Mouse (Mus musculus) limb, embryonic 15.5 days (tissue): ENCODE measurements around the gene Ankrd45. TPM values are rescaled to one million over a fixed set of nuclear protein-coding genes. Genes with fewer than 3 reads are reported as not detected.
"Not testable (repeated sequence)": the region's sequence is repeated elsewhere in the genome, so short reads cannot be mapped to it uniquely, and the experiment has no call there.

Experiments used
- ATAC-seq: fragments of 200-750 bp; cut with Nextera tagmentation; 2 replicates; pipeline ENCODE4 v1.8.0; 2017; ENCODE audit warnings: low read depth, moderate TSS enrichment; ENCODE audit not compliant: insufficient number of reproducible peaks, low FRiP score, low TSS enrichment
- H3K27ac ChIP-seq: fragments of 300-500 bp; sonication (generic); 2 replicates; pipeline ENCODE4 v1.5.1; 2015; ENCODE audit warnings: moderate library complexity, mild to moderate bottlenecking, inconsistent platforms
- H3K27me3 ChIP-seq: fragments of 300-500 bp; sonication (generic); 2 replicates; pipeline ENCODE4 v1.6.1; 2015; ENCODE audit warnings: inconsistent platforms
- H3K36me3 ChIP-seq: fragments of 300-500 bp; sonication (generic); 2 replicates; pipeline ENCODE4 v1.6.1; 2015; ENCODE audit warnings: inconsistent platforms
- H3K4me1 ChIP-seq: fragments of 300-500 bp; sonication (generic); 2 replicates; pipeline ENCODE4 v1.6.1; 2015; ENCODE audit warnings: inconsistent platforms
- H3K4me2 ChIP-seq: fragments of 300-500 bp; sonication (generic); 2 replicates; pipeline ENCODE4 v1.6.1; 2015; ENCODE audit warnings: mild to moderate bottlenecking, inconsistent platforms
- H3K4me3 ChIP-seq: fragments of 300-500 bp; sonication (generic); 2 replicates; pipeline ENCODE4 v1.5.1; 2015; ENCODE audit warnings: mild to moderate bottlenecking, inconsistent platforms
- H3K9ac ChIP-seq: fragments of 300-500 bp; sonication (generic); 2 replicates; pipeline ENCODE4 v1.6.1; 2015; ENCODE audit warnings: inconsistent platforms
- H3K9me3 ChIP-seq: fragments of 300-500 bp; sonication (generic); 2 replicates; pipeline ENCODE4 v1.6.1; 2016; ENCODE audit warnings: inconsistent platforms
- WGBS: fragments of 180-500 bp; shearing (Covaris S2); methylation state at CpG from one replicate; pipeline ENCODE4 v1.1.7; 2015; 5-methylcytosine and 5-hydroxymethylcytosine counted together
- polyA plus RNA-seq: library from polyadenylated mRNA; unstranded; fragments of >200 nt; fragmentation: Nextera tagmentation; extraction: Ambion mirVana; gene quantifications from 2 replicates; pipeline ENCODE4 v1.2.1, GENCODE M21; 2015

Gene Ankrd45
- polyA plus RNA-seq, 1 experiment from 2014 or later, result 1.7 TPM

DNA sequence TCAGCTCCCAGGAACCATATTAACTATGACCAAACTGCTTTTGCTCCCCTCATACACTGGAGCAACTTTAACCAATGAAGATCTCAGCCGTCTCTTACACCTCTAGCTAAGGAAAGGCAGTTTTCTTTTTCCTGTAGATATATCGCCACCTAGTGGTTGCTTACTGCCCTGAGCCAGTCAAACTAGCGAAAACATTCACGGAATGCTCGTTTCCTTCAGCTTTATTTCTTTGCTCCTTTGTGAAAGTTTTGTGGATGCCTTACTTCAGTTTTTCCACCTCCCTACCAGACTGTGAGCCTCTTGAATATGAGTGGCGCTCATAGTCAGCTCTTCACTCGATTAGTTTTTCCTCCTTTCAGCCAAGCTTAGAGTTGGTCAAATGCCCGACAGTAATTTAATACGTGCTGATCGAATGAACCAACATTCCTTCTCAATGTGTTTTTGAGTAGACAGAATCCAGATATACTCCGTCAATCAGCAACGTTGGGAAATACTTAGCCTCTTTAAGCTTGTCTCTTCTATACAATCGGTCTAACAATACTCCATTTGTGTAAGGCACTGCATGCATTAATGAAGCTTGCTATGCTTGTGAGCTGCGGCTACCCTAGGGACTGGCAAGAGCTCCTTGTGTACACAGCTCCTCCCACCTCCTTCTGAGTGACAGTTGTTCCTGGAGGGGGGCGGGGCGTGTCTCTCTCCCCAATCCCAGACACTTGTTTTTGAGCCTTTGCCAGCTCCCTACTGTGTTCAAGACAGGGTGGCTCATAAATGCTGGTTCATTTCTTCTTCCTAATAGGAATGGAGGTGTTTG is 53.3 kb downstream of the Ankrd45 start:
- H3K27me3 ChIP-seq, result 0 out of 2 replicates have a peak, but pooled peaks cover 3% of the 10 kb centered on the region
- H3K4me2 ChIP-seq, result peak overlapping the region; percentile 57
- peaks cover 6% of the 10 kb centered on the region; the same call in 1 of the 2 replicates for H3K4me1 ChIP-seq
- peak overlapping the region; percentile 87 for H3K27ac ChIP-seq
- peak overlapping the region; percentile 23; the same call in 1 of the 2 replicates for H3K9ac ChIP-seq
- no peaks in the 10 kb centered on the region for H3K9me3 ChIP-seq
- WGBS, result 2% methylated on average over 16 of the region's 16 CpGs
- peak overlapping the region; percentile 46 for H3K4me3 ChIP-seq
- H3K36me3 ChIP-seq, result no peaks in the 10 kb centered on the region
- peak; percentile 86 for ATAC-seq

DNA sequence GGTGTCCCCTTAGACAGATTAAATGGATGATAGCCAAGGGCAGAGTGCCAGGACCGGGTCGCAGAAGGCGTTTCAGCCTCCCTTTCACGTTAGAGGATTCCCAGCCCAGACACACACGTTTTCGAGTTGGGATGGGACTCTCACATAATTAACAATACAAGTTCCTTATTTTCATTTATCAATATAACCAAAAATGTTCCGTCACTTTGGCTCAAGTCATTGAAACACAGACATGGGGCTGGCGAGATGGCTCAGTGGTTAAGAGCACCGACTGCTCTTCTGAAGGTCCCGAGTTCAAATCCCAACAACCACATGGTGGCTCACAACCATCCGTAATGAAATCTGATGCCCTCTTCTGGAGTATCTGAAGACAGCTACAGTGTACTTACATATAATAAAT is 53.9 kb downstream of the Ankrd45 start:
- ATAC-seq, H3K36me3 ChIP-seq, H3K4me1 ChIP-seq, H3K27me3 ChIP-seq, H3K9me3 ChIP-seq, H3K9ac ChIP-seq: not testable (repeated sequence)
- Histone ChIP-seq H3K27ac (peak overlapping the region; percentile 87), H3K4me2 (peak overlapping the region; percentile 57), H3K4me3 (peak overlapping the region; percentile 46)
- 43% methylated on average over 11 of the region's 11 CpGs for WGBS

- Histone ChIP-seq H3K27ac (no peak overlapping the region), H3K9ac (no peak overlapping the region), H3K4me1 (peaks cover 6% of the 10 kb centered on the region; the same call in 1 of the 2 replicates), H3K9me3 (no peaks in the 10 kb centered on the region), H3K36me3 (no peaks in the 10 kb centered on the region), H3K27me3 (no peaks in the 10 kb centered on the region), H3K4me3 (no peak overlapping the region), H3K4me2 (no peak overlapping the region)
- ATAC-seq, result no peak
- 75% methylated on average over 5 of the region's 5 CpGs for WGBS
These were observed 57.4 kb downstream of the Ankrd45 start for GRCm38 (mm10) chr1:161199856-161200255.

DNA sequence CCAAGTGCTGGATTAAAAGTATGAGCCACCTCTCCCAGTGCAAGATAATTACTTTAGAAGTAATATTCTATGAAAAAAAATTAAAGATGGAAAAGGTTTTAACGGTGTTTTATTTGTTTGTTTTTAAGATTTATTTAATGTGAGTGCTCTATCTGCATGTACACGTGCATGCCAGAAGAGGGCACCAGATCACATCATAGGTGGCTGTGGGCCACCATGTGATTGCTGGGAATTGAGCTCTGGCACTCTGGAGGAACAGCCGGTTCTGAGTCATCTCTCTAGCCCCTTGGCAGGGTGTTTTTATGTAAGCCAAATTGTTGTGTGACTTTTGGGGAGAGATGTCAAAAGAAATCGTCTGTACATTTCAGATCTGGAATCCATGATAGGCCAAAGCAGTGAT is 72.0 kb downstream of the Ankrd45 start:
- Histone ChIP-seq H3K27me3 (no peaks in the 10 kb centered on the region), H3K9ac (no peak overlapping the region), H3K9me3 (no peaks in the 10 kb centered on the region), H3K27ac (no peak overlapping the region), H3K36me3 (no peaks in the 10 kb centered on the region), H3K4me3 (no peak overlapping the region), H3K4me1 (no peaks in the 10 kb centered on the region), H3K4me2 (no peak overlapping the region)
- no peak for ATAC-seq
- WGBS, result 33% methylated on average over 4 of the region's 4 CpGs

GRCm38 (mm10) chr1:161219816-161220215 is 77.3 kb downstream of the Ankrd45 start:
- H3K4me2 ChIP-seq, result no peak overlapping the region
- 63% methylated on average over 3 of the region's 3 CpGs for WGBS
- H3K27me3 ChIP-seq, result no peaks in the 10 kb centered on the region
- no peak for ATAC-seq
- H3K9ac ChIP-seq, result no peak overlapping the region
- H3K9me3 ChIP-seq, result no peaks in the 10 kb centered on the region
- no peak overlapping the region for H3K4me3 ChIP-seq
- no peaks in the 10 kb centered on the region for H3K36me3 ChIP-seq
- no peak overlapping the region for H3K27ac ChIP-seq
- peaks cover 3% of the 10 kb centered on the region; the same call in 1 of the 2 replicates for H3K4me1 ChIP-seq

Other genes starting within 250 kb of the Ankrd45 start
- gene Rc3h1, start 236.3 kb upstream of the Ankrd45 start, polyA plus RNA-seq, result 6.7 and 7.4 TPM in 2 replicates
- gene Serpinc1, start 164.1 kb upstream of the Ankrd45 start, polyA plus RNA-seq, result 2.6 and 5.1 TPM in 2 replicates
- gene Zbtb37, start 107.8 kb upstream of the Ankrd45 start, polyA plus RNA-seq, result 7.9 and 8.4 TPM in 2 replicates
- gene Dars2, start 72.0 kb upstream of the Ankrd45 start, polyA plus RNA-seq, result 26.2 and 26.7 TPM in 2 replicates
- gene Cenpl, start 72.0 kb upstream of the Ankrd45 start, polyA plus RNA-seq, result 25.5 and 26.4 TPM in 2 replicates
- gene Klhl20, start 11.2 kb upstream of the Ankrd45 start, polyA plus RNA-seq, result 17.3 and 17.9 TPM in 2 replicates
- not detected in 2 replicates for gene Tex50, start 16.6 kb downstream of the Ankrd45 start, polyA plus RNA-seq
- 310 and 325 TPM in 2 replicates for gene Prdx6, start 108.5 kb downstream of the Ankrd45 start, polyA plus RNA-seq